Mouse (Mus musculus) liver, embryonic 16.5 days (tissue): ENCODE results near the gene Gm7257. TPM values are rescaled to one million over a fixed set of nuclear protein-coding genes. Genes with fewer than 3 reads are reported as not detected.

Experiments used
- ATAC-seq: fragments of 200-750 bp; cut with Nextera tagmentation; 2 replicates; pipeline ENCODE4 v1.8.0; 2017; ENCODE audit warnings: low read depth, mild to moderate bottlenecking, moderate number of reproducible peaks, moderate library complexity
- H3K27ac ChIP-seq: fragments of 300-500 bp; sonication (generic); 2 replicates; pipeline ENCODE4 v1.5.1; 2014; ENCODE audit warnings: mild to moderate bottlenecking, low read length
- H3K27me3 ChIP-seq: fragments of 300-500 bp; sonication (generic); 2 replicates; pipeline ENCODE4 v1.6.1; 2014; ENCODE audit warnings: low read depth, low read length, mixed read lengths; ENCODE audit not compliant: control insufficient read depth, insufficient read depth
- H3K36me3 ChIP-seq: fragments of 300-500 bp; sonication (generic); 2 replicates; pipeline ENCODE4 v1.6.1; 2014; ENCODE audit warnings: mild to moderate bottlenecking; ENCODE audit not compliant: control insufficient read depth, insufficient read depth
- H3K4me1 ChIP-seq: fragments of 300-500 bp; sonication (generic); 2 replicates; pipeline ENCODE4 v1.6.1; 2014; ENCODE audit warnings: low read depth, low read length, mixed read lengths; ENCODE audit not compliant: control insufficient read depth
- H3K4me2 ChIP-seq: fragments of 300-500 bp; sonication (generic); 2 replicates; pipeline ENCODE4 v1.6.1; 2014; ENCODE audit warnings: low read depth, low read length, mixed read lengths
- H3K4me3 ChIP-seq: fragments of 300-500 bp; sonication (generic); 2 replicates; pipeline ENCODE4 v1.5.1; 2014; ENCODE audit warnings: low read depth, mild to moderate bottlenecking, low read length
- H3K9ac ChIP-seq: fragments of 300-500 bp; sonication (generic); 2 replicates; pipeline ENCODE4 v1.6.1; 2014; ENCODE audit warnings: low read depth, low read length
- H3K9me3 ChIP-seq: fragments of 300-500 bp; sonication (generic); replicated peaks from 2 replicates; pipeline ENCODE4 v1.6.1; 2016; ENCODE audit warnings: low read length; ENCODE audit not compliant: control insufficient read depth
- WGBS: fragments of 180-500 bp; shearing (Covaris S2); extraction: QIAGEN DNeasy Blood & Tissue Kit; methylation state at CpG from one replicate; pipeline ENCODE4 v1.1.7; 2014; ENCODE audit not compliant: insufficient replicate concordance; 5-methylcytosine and 5-hydroxymethylcytosine counted together
- polyA plus RNA-seq: library from polyadenylated mRNA; unstranded; fragments of >200 nt; fragmentation: Nextera tagmentation; extraction: Ambion mirVana; gene quantifications from 2 replicates; pipeline ENCODE4 v1.2.1, GENCODE M21; 2015

Gm7257 gene
- not detected in 2 replicates for polyA plus RNA-seq

GRCm38 (mm10) chr9:36431584-36431983 is at the start of gene Gm7257:
Gene Gm7257, plus strand, starts transcription at chr9:36431884.
- Histone ChIP-seq H3K9me3 (no peaks in the 10 kb centered on the region), H3K4me3 (no peak within 1 kb of the TSS), H3K36me3 (no peaks in the 10 kb centered on the region), H3K4me1 (no peaks in the 10 kb centered on the region), H3K27me3 (no peaks in the 10 kb centered on the region), H3K9ac (no peak within 1 kb of the TSS), H3K4me2 (no peak within 1 kb of the TSS), H3K27ac (no peak within 1 kb of the TSS)
- no peak for ATAC-seq
- WGBS = 46% methylated on average over 4 of the region's 4 CpGs

GRCm38 (mm10) chr9:36402991-36403390 is 28.7 kb upstream of the Gm7257 start:
- Histone ChIP-seq H3K36me3 (no peaks in the 10 kb centered on the region), H3K9ac (no peak overlapping the region), H3K4me1 (no peaks in the 10 kb centered on the region), H3K27ac (no peak overlapping the region), H3K4me3 (no peak overlapping the region), H3K4me2 (no peak overlapping the region), H3K9me3 (no peaks in the 10 kb centered on the region), H3K27me3 (no peaks in the 10 kb centered on the region)
- ATAC-seq = no peak
- 32% methylated on average over 2 of the region's 2 CpGs for WGBS

GRCm38 (mm10) chr9:36435051-36435764 is 3.5 kb downstream of the Gm7257 start:
- Histone ChIP-seq H3K27ac (no peak overlapping the region), H3K4me2 (no peak overlapping the region), H3K4me1 (no peaks in the 10 kb centered on the region), H3K9me3 (no peaks in the 10 kb centered on the region), H3K4me3 (no peak overlapping the region), H3K9ac (no peak overlapping the region), H3K36me3 (no peaks in the 10 kb centered on the region), H3K27me3 (no peaks in the 10 kb centered on the region)
- 27% methylated on average over 2 of the region's 2 CpGs for WGBS
- no peak for ATAC-seq

GRCm38 (mm10) chr9:36475338-36475737 is 43.7 kb downstream of the Gm7257 start, which contains the start of gene Gm9513:
Gene Gm9513, plus strand, starts transcription at chr9:36475638.
- Histone ChIP-seq H3K27me3 (no peaks in the 10 kb centered on the region), H3K36me3 (no peaks in the 10 kb centered on the region), H3K9ac (no peak within 1 kb of the TSS), H3K9me3 (no peaks in the 10 kb centered on the region), H3K4me1 (no peaks in the 10 kb centered on the region), H3K4me3 (no peak within 1 kb of the TSS), H3K4me2 (no peak within 1 kb of the TSS), H3K27ac (no peak within 1 kb of the TSS)
- 39% methylated on average over 3 of the region's 3 CpGs for WGBS
- no peak for ATAC-seq

Other genes with a start within 250 kb of the Gm7257 start
- not detected in 2 replicates for gene Gm9513, start 43.8 kb downstream of the Gm7257 start, polyA plus RNA-seq
- gene Gm5615, start 110.1 kb downstream of the Gm7257 start, polyA plus RNA-seq = not detected in 2 replicates
- gene Gm17689, start 150.8 kb downstream of the Gm7257 start, polyA plus RNA-seq = not detected in 2 replicates
- gene A630095E13Rik, start 211.5 kb downstream of the Gm7257 start, polyA plus RNA-seq = not detected in 2 replicates